Mouse (Mus musculus): Measurements from ENCODE around the gene Vps37b. TPM values are rescaled to one million over a fixed set of nuclear protein-coding genes. Genes with fewer than 3 reads are reported as not detected.

Vps37b gene
- polyA plus RNA-seq, 1 experiment: 119 TPM

- Histone ChIP-seq H3K4me1 (replicated peaks; ENCODE audit: control insufficient read depth, insufficient read depth, low read length) (peaks cover 81% of the 10 kb centered on the region), H3K4me3 (ENCODE audit: control insufficient read depth, insufficient read depth, low read length) (no peak overlapping the region), H3K27me3 (ENCODE audit: control insufficient read depth, insufficient read depth, low read length) (no peaks in the 10 kb centered on the region), H3K36me3 (ENCODE audit: control insufficient read depth, insufficient read depth, low read length) (no peaks in the 10 kb centered on the region), H3K27ac (ENCODE audit: control insufficient read depth, insufficient read depth, low read length) (no peak overlapping the region)
- WGBS: 93% methylated on average over 5 of the region's 5 CpGs
- TF ChIP-seq CTCF (IDR thresholded peaks at IDR 0.05; ENCODE audit: borderline replicate concordance, control insufficient read depth, extremely low read depth, insufficient read depth, low read length, poor library complexity) (no peak), POLR2A (IDR thresholded peaks at IDR 0.05; ENCODE audit: control insufficient read depth, extremely low read depth, insufficient read depth, low read length, poor library complexity) (no peak)
- DNase-seq: no peak
Observed at GRCm38 (mm10) chr5:124026568-124026967, 5.5 kb downstream of the Vps37b start.

- Histone ChIP-seq H3K27ac (ENCODE audit: control insufficient read depth, insufficient read depth, low read length) (no peak overlapping the region), H3K4me1 (replicated peaks; ENCODE audit: control insufficient read depth, insufficient read depth, low read length) (peaks cover 82% of the 10 kb centered on the region), H3K4me3 (ENCODE audit: control insufficient read depth, insufficient read depth, low read length) (no peak overlapping the region), H3K27me3 (ENCODE audit: control insufficient read depth, insufficient read depth, low read length) (no peaks in the 10 kb centered on the region), H3K36me3 (ENCODE audit: control insufficient read depth, insufficient read depth, low read length) (no peaks in the 10 kb centered on the region)
- no peak for DNase-seq
- TF ChIP-seq CTCF (IDR thresholded peaks at IDR 0.05; ENCODE audit: borderline replicate concordance, control insufficient read depth, extremely low read depth, insufficient read depth, low read length, poor library complexity) (no peak), POLR2A (IDR thresholded peaks at IDR 0.05; ENCODE audit: control insufficient read depth, extremely low read depth, insufficient read depth, low read length, poor library complexity) (no peak)
- 96% methylated on average over 15 of the region's 15 CpGs for WGBS
Observed at GRCm38 (mm10) chr5:124025587-124026441, 6.3 kb downstream of the Vps37b start.

GRCm38 (mm10) chr5:124025146-124025545, 6.9 kb downstream of the Vps37b start:
- H3K4me1 ChIP-seq (replicated peaks; ENCODE audit: control insufficient read depth, insufficient read depth, low read length): peaks cover 80% of the 10 kb centered on the region
- TF ChIP-seq CTCF (IDR thresholded peaks at IDR 0.05; ENCODE audit: borderline replicate concordance, control insufficient read depth, extremely low read depth, insufficient read depth, low read length, poor library complexity) (no peak), POLR2A (IDR thresholded peaks at IDR 0.05; ENCODE audit: control insufficient read depth, extremely low read depth, insufficient read depth, low read length, poor library complexity) (no peak)
- H3K27ac ChIP-seq (ENCODE audit: control insufficient read depth, insufficient read depth, low read length): no peak overlapping the region
- DNase-seq: no peak
- H3K4me3 ChIP-seq (ENCODE audit: control insufficient read depth, insufficient read depth, low read length): no peak overlapping the region
- WGBS: 46% methylated on average over 9 of the region's 9 CpGs
- H3K27me3 ChIP-seq (ENCODE audit: control insufficient read depth, insufficient read depth, low read length): no peaks in the 10 kb centered on the region
- H3K36me3 ChIP-seq (ENCODE audit: control insufficient read depth, insufficient read depth, low read length): no peaks in the 10 kb centered on the region

GRCm38 (mm10) chr5:124024677-124025076, 7.4 kb downstream of the Vps37b start:
- TF ChIP-seq POLR2A (IDR thresholded peaks at IDR 0.05; ENCODE audit: control insufficient read depth, extremely low read depth, insufficient read depth, low read length, poor library complexity): no peak
- no peak for TF ChIP-seq CTCF (IDR thresholded peaks at IDR 0.05; ENCODE audit: borderline replicate concordance, control insufficient read depth, extremely low read depth, insufficient read depth, low read length, poor library complexity)
- H3K36me3 ChIP-seq (ENCODE audit: control insufficient read depth, insufficient read depth, low read length): no peaks in the 10 kb centered on the region
- no peak for DNase-seq
- H3K4me3 ChIP-seq (ENCODE audit: control insufficient read depth, insufficient read depth, low read length): no peak overlapping the region
- no peaks in the 10 kb centered on the region for H3K27me3 ChIP-seq (ENCODE audit: control insufficient read depth, insufficient read depth, low read length)
- WGBS: 90% methylated on average over 6 of the region's 6 CpGs
- no peak overlapping the region for H3K27ac ChIP-seq (ENCODE audit: control insufficient read depth, insufficient read depth, low read length)
- H3K4me1 ChIP-seq (replicated peaks; ENCODE audit: control insufficient read depth, insufficient read depth, low read length): peaks cover 82% of the 10 kb centered on the region

GRCm38 (mm10) chr5:124022365-124022764, 9.7 kb downstream of the Vps37b start:
- Histone ChIP-seq H3K4me1 (replicated peaks; ENCODE audit: control insufficient read depth, insufficient read depth, low read length) (peaks cover 73% of the 10 kb centered on the region), H3K36me3 (ENCODE audit: control insufficient read depth, insufficient read depth, low read length) (no peaks in the 10 kb centered on the region), H3K27ac (ENCODE audit: control insufficient read depth, insufficient read depth, low read length) (peak overlapping the region; percentile 67), H3K27me3 (ENCODE audit: control insufficient read depth, insufficient read depth, low read length) (no peaks in the 10 kb centered on the region), H3K4me3 (ENCODE audit: control insufficient read depth, insufficient read depth, low read length) (peak overlapping the region; percentile 23)
- no peak for DNase-seq
- WGBS: 2% methylated on average over 7 of the region's 7 CpGs
- TF ChIP-seq POLR2A (IDR thresholded peaks at IDR 0.05; ENCODE audit: control insufficient read depth, extremely low read depth, insufficient read depth, low read length, poor library complexity) (no peak), CTCF (IDR thresholded peaks at IDR 0.05; ENCODE audit: borderline replicate concordance, control insufficient read depth, extremely low read depth, insufficient read depth, low read length, poor library complexity) (no peak)

- Histone ChIP-seq H3K4me1 (replicated peaks; ENCODE audit: control insufficient read depth, insufficient read depth, low read length) (peaks cover 75% of the 10 kb centered on the region), H3K27me3 (ENCODE audit: control insufficient read depth, insufficient read depth, low read length) (no peaks in the 10 kb centered on the region), H3K36me3 (ENCODE audit: control insufficient read depth, insufficient read depth, low read length) (no peaks in the 10 kb centered on the region), H3K27ac (ENCODE audit: control insufficient read depth, insufficient read depth, low read length) (no peak overlapping the region), H3K4me3 (ENCODE audit: control insufficient read depth, insufficient read depth, low read length) (no peak overlapping the region)
- 60% methylated on average over 11 of the region's 11 CpGs for WGBS
- TF ChIP-seq CTCF (IDR thresholded peaks at IDR 0.05; ENCODE audit: borderline replicate concordance, control insufficient read depth, extremely low read depth, insufficient read depth, low read length, poor library complexity): no peak
- no peak for TF ChIP-seq POLR2A (IDR thresholded peaks at IDR 0.05; ENCODE audit: control insufficient read depth, extremely low read depth, insufficient read depth, low read length, poor library complexity)
- DNase-seq: no peak
Observed at GRCm38 (mm10) chr5:124021701-124022100, 10.4 kb downstream of the Vps37b start.

All from thymus, adult 2 months (tissue).